Mouse (Mus musculus) forebrain, embryonic 10.5 days (tissue): ENCODE measurements around the gene Coa5. TPM values are rescaled to one million over a fixed set of nuclear protein-coding genes. Genes with fewer than 3 reads are reported as not detected.

Experiments
- DNase-seq: peaks from one replicate; pipeline ENCODE4 v3.0.0-alpha.2; 2017; ENCODE audit warnings: low spot score; ENCODE audit errors: extremely low spot score
- H3K27ac ChIP-seq: fragments of 300-500 bp; sonication (generic); 2 replicates; pipeline ENCODE4 v1.5.1; 2016; ENCODE audit warnings: mild to moderate bottlenecking
- H3K27me3 ChIP-seq: fragments of 300-500 bp; sonication (generic); 2 replicates; pipeline ENCODE4 v1.6.1; 2016; ENCODE audit warnings: mild to moderate bottlenecking; ENCODE audit not compliant: poor library complexity, severe bottlenecking
- H3K36me3 ChIP-seq: fragments of 300-500 bp; sonication (generic); replicated peaks from 2 replicates; pipeline ENCODE4 v1.6.1; 2016; ENCODE audit warnings: mild to moderate bottlenecking, moderate library complexity
- H3K4me1 ChIP-seq: fragments of 300-500 bp; sonication (generic); 2 replicates; pipeline ENCODE4 v1.6.1; 2016
- H3K4me3 ChIP-seq: fragments of 300-500 bp; sonication (generic); 2 replicates; pipeline ENCODE4 v1.5.1; 2016; ENCODE audit warnings: mild to moderate bottlenecking, moderate library complexity
- H3K9me3 ChIP-seq: fragments of 300-500 bp; sonication (generic); 2 replicates; pipeline ENCODE4 v1.6.1; 2016; ENCODE audit warnings: mild to moderate bottlenecking, moderate library complexity
- whole genome bisulfite sequencing: fragments of 180-500 bp; shearing (Covaris S2); methylation state at CpG from one replicate; pipeline ENCODE4 v1.1.7; 2016; 5-methylcytosine and 5-hydroxymethylcytosine counted together
- polyA plus RNA-seq: library from polyadenylated mRNA; unstranded; fragments of >200 nt; fragmentation: Nextera tagmentation; extraction: Ambion mirVana; gene quantifications from 2 replicates; pipeline ENCODE4 v1.2.1, GENCODE M21; 2016

Coa5 gene
- polyA plus RNA-seq, 1 experiment from 2014 or later, result 62.4 TPM

GRCm38 (mm10) chr1:37380913-37381312 is 49.0 kb downstream of the Coa5 start:
- WGBS, result 93% methylated on average over 5 of the region's 5 CpGs
- Histone ChIP-seq H3K27ac (no peak overlapping the region), H3K36me3 (peaks cover 10% of the 10 kb centered on the region), H3K4me1 (peaks cover 9% of the 10 kb centered on the region), H3K4me3 (no peak overlapping the region), H3K9me3 (no peaks in the 10 kb centered on the region), H3K27me3 (no peaks in the 10 kb centered on the region)
- DNase-seq, result no peak

- Histone ChIP-seq H3K27ac (no peak overlapping the region), H3K36me3 (peaks cover 10% of the 10 kb centered on the region), H3K4me3 (no peak overlapping the region), H3K27me3 (no peaks in the 10 kb centered on the region), H3K4me1 (peaks cover 9% of the 10 kb centered on the region), H3K9me3 (no peaks in the 10 kb centered on the region)
- 84% methylated on average over 4 of the region's 4 CpGs for WGBS
- DNase-seq, result no peak
Measured at GRCm38 (mm10) chr1:37379536-37379935, 50.4 kb downstream of the Coa5 start.

GRCm38 (mm10) chr1:37378095-37378494 is 51.8 kb downstream of the Coa5 start:
- no peak for DNase-seq
- no peak overlapping the region for H3K27ac ChIP-seq
- no peaks in the 10 kb centered on the region for H3K27me3 ChIP-seq
- H3K4me1 ChIP-seq, result peaks cover 9% of the 10 kb centered on the region
- H3K4me3 ChIP-seq, result no peak overlapping the region
- WGBS, result 93% methylated on average over 5 of the region's 5 CpGs
- H3K9me3 ChIP-seq, result no peaks in the 10 kb centered on the region
- H3K36me3 ChIP-seq, result peaks cover 10% of the 10 kb centered on the region

- WGBS, result 79% methylated on average over 2 of the region's 2 CpGs
- DNase-seq, result no peak
- H3K9me3 ChIP-seq, result no peaks in the 10 kb centered on the region
- peaks cover 3% of the 10 kb centered on the region for H3K4me1 ChIP-seq
- H3K4me3 ChIP-seq, result no peak overlapping the region
- peaks cover 10% of the 10 kb centered on the region for H3K36me3 ChIP-seq
- H3K27me3 ChIP-seq, result no peaks in the 10 kb centered on the region
- H3K27ac ChIP-seq, result no peak overlapping the region
Measured at GRCm38 (mm10) chr1:37376751-37377150, 53.2 kb downstream of the Coa5 start.

- no peak overlapping the region for H3K4me3 ChIP-seq
- no peak overlapping the region for H3K27ac ChIP-seq
- H3K4me1 ChIP-seq, result no peaks in the 10 kb centered on the region
- H3K27me3 ChIP-seq, result no peaks in the 10 kb centered on the region
- H3K36me3 ChIP-seq, result peaks cover 10% of the 10 kb centered on the region
- no peak for DNase-seq
- H3K9me3 ChIP-seq, result no peaks in the 10 kb centered on the region
- WGBS, result 89% methylated on average over 8 of the region's 8 CpGs
Measured at GRCm38 (mm10) chr1:37376177-37376576, 53.7 kb downstream of the Coa5 start.

GRCm38 (mm10) chr1:37368768-37369385 is 61.0 kb downstream of the Coa5 start:
- Histone ChIP-seq H3K9me3 (no peaks in the 10 kb centered on the region), H3K4me3 (no peak overlapping the region), H3K36me3 (peaks cover 26% of the 10 kb centered on the region), H3K27ac (no peak overlapping the region), H3K4me1 (no peaks in the 10 kb centered on the region), H3K27me3 (no peaks in the 10 kb centered on the region)
- 89% methylated on average over 7 of the region's 7 CpGs for WGBS
- no peak for DNase-seq

- Histone ChIP-seq H3K4me3 (no peak overlapping the region), H3K4me1 (no peaks in the 10 kb centered on the region), H3K9me3 (no peaks in the 10 kb centered on the region), H3K27me3 (no peaks in the 10 kb centered on the region), H3K36me3 (peaks cover 26% of the 10 kb centered on the region), H3K27ac (no peak overlapping the region)
- WGBS, result 96% methylated on average over 10 of the region's 10 CpGs
- DNase-seq, result no peak
Measured at GRCm38 (mm10) chr1:37368125-37368524, 61.8 kb downstream of the Coa5 start.

Other genes starting within 250 kb of the Coa5 start
- gene Cnga3, start 215.7 kb downstream of the Coa5 start, polyA plus RNA-seq, result 0.04 TPM in 1 of 2 replicates, not detected in the other
- gene Inpp4a, start 130.2 kb downstream of the Coa5 start, polyA plus RNA-seq, result 9.7 and 10.1 TPM in 2 replicates
- gene Unc50, start within 50 bp of the Coa5 start, polyA plus RNA-seq, result 113 and 122 TPM in 2 replicates
- gene Mgat4a, start 110.9 kb upstream of the Coa5 start, polyA plus RNA-seq, result 1.9 and 2.5 TPM in 2 replicates